Comparison of ENCODE assay signal across 19 mouse cellular contexts in the genomic region with DNA sequence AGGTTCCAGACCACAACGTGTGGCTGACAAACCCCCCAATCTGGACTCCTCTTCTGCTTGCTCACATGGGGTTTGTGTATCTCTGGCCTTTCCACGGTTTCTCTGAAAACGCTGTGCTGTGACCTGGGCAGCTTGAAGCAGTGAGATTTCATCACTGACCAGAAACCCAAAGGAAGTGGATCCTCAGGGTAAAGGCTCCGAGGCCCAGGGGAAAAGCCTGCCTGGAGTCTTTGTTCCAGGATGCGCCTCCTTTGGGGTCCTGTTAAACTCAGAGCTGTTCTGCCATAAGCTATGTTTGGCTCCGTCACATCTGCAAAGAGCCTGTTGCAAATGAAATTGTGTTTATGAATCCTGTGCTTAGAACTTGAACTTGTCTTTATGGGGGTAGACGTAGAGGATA. TPM values are rescaled to one million over a fixed set of nuclear protein-coding genes. Genes with fewer than 3 reads are reported as not detected.
"Had no signal": no experiment of that assay in that cellular context is flagged by ENCODE, and none has a peak within 500 bp of the region (broad histone marks: within the 10 kb centered on the region; RNA-seq: fewer than 3 reads in every experiment).

No protein-coding gene starts in this region.

- H3K9ac ChIP-seq: liver, postnatal 0 days; midbrain, embryonic 12.5 days; neural tube, embryonic 13.5 days; neural tube, embryonic 15.5 days had no signal

- ATAC-seq: liver, postnatal 0 days; midbrain, embryonic 16.5 days had no signal

- H3K27me3 ChIP-seq: neural tube, embryonic 13.5 days; neural tube, embryonic 15.5 days had no signal

- H3K27ac ChIP-seq: macrophage; midbrain, embryonic 12.5 days; neural tube, embryonic 13.5 days; neural tube, embryonic 15.5 days had no signal

- DNase-seq: liver, postnatal 0 days; lung, adult 2 months; lung, postnatal 10 days; midbrain, embryonic 14.5 days; retina, postnatal 1 day; right cerebral cortex, adult 18-20 months; right cerebral cortex, postnatal 25 days; right cerebral cortex, postnatal 4 days; spleen, adult 18-20 months; thymus, adult 18-20 months; thymus, postnatal 25 days; thymus, postnatal 4 days had no signal

- H3K4me3 ChIP-seq: megakaryocyte, embryonic 14.5 days; midbrain, embryonic 12.5 days; myocyte; neural tube, embryonic 13.5 days; neural tube, embryonic 15.5 days had no signal

- H3K9me3 ChIP-seq: megakaryocyte, embryonic 14.5 days; midbrain, embryonic 12.5 days; neural tube, embryonic 13.5 days; neural tube, embryonic 15.5 days had no signal

- H3K36me3 ChIP-seq: midbrain, embryonic 12.5 days; neural tube, embryonic 13.5 days; neural tube, embryonic 15.5 days had no signal

- H3K4me2 ChIP-seq: midbrain, embryonic 12.5 days; neural tube, embryonic 13.5 days; neural tube, embryonic 15.5 days had no signal

RNA-seq across cellular contexts. Expression of a gene that starts 11.0 kb away (rescaled TPM):
- polyA plus RNA-seq: macrophage had no signal
